Mouse (Mus musculus) megakaryocyte, embryonic 14.5 days (primary cell): ENCODE measurements around the gene Rab31.

ENCODE experiments used
- FLI1 ChIP-seq: IDR thresholded peaks from 2 replicates; pipeline ENCODE4 v1.6.1; 2012; ENCODE audit warnings: low read length, inconsistent platforms, mixed read lengths
- GATA1 ChIP-seq: IDR thresholded peaks from 3 replicates; pipeline ENCODE4 v1.6.1; 2012; ENCODE audit warnings: mixed read lengths, low read length, inconsistent platforms, borderline replicate concordance

DNA sequence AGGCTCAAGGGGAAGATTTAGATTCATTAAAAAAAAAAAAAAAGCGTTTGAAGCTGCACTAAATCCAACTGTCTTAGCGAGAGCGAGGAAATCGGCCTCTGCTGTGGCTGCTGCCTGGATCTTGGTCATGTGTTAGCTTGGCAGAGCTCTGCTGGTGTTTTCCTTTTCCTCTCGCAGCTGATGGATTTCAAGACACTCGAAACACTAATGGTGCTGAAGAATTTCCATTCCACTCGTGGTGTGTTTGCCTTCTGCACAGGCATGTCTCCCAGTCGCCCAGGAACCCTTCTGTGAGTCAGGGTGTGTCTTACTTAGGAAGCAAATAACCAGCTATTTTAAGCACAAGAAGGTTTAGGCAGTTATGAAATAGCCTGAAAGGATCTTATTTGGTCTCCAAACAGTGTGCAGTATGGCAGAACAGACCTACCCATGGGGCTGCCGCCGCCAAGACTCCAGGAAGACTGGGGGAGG is 129.5 kb downstream of the Rab31 start:
- TF ChIP-seq GATA1: no peak
- no peak for TF ChIP-seq FLI1
